Mouse (Mus musculus) CH12.LX (cell line): ENCODE data around the gene Cdk16. TPM values are rescaled to one million over a fixed set of nuclear protein-coding genes. Genes with fewer than 3 reads are reported as not detected.

Source experiments
- DNase-seq: peaks from one replicate; pipeline ENCODE4 v3.0.0-alpha.2; 2013; ENCODE audit errors: extremely low read depth
- H3K27ac ChIP-seq: 2 replicates; pipeline ENCODE4 v1.5.1; 2012; ENCODE audit warnings: low read depth, mild to moderate bottlenecking, control low read depth, moderate library complexity; ENCODE audit not compliant: insufficient read depth
- H3K27me3 ChIP-seq: replicated peaks from 2 replicates; pipeline ENCODE3; 2012; ENCODE audit warnings: inconsistent platforms
- H3K36me3 ChIP-seq, 2 experiments: replicated peaks in 1 of 2; 2 replicates each; pipeline versions ENCODE3 to v1.6.1; 2012; ENCODE audit warnings: inconsistent platforms in 1 of 2, low read length in 1 of 2, mild to moderate bottlenecking in 1 of 2, mixed read lengths in 1 of 2, moderate library complexity in 1 of 2; ENCODE audit not compliant: control insufficient read depth in 1 of 2, insufficient read depth in 1 of 2
- H3K4me1 ChIP-seq, 2 experiments: 2 replicates each; pipeline ENCODE4 v1.6.1; 2012; ENCODE audit warnings: inconsistent platforms in 1 of 2, moderate library complexity in 1 of 2; ENCODE audit not compliant: insufficient read depth in 2 of 2, control insufficient read depth in 1 of 2
- H3K4me2 ChIP-seq: 2 replicates; pipeline ENCODE4 v1.6.1; 2012; ENCODE audit warnings: low read depth, mild to moderate bottlenecking, control low read depth; ENCODE audit not compliant: poor library complexity, insufficient read depth, severe bottlenecking
- H3K4me3 ChIP-seq, 3 experiments: fragments of 150-350 bp in 1 of 3; sonication (generic) in 1 of 3; replicated peaks in 1 of 3; 2 replicates each; pipeline versions ENCODE3 to v1.5.1; 2011 to 2012; ENCODE audit warnings: low read depth in 2 of 3, low read length in 2 of 3, mild to moderate bottlenecking in 2 of 3, moderate library complexity in 2 of 3, control low read depth in 1 of 3, improper control_type of control experiment in 1 of 3, inconsistent platforms in 1 of 3, mixed read lengths in 1 of 3; ENCODE audit not compliant: poor library complexity in 1 of 3
- H3K79me2 ChIP-seq: replicated peaks from 2 replicates; pipeline ENCODE4 v1.6.1; 2012; ENCODE audit warnings: mild to moderate bottlenecking, moderate library complexity; ENCODE audit not compliant: control insufficient read depth, poor library complexity, insufficient read depth, severe bottlenecking; ENCODE audit errors: extremely low read depth
- H3K9ac ChIP-seq: 2 replicates; pipeline ENCODE4 v1.6.1; 2012; ENCODE audit warnings: low read depth, mild to moderate bottlenecking, control low read depth, moderate library complexity; ENCODE audit not compliant: insufficient read depth
- H3K9me3 ChIP-seq: replicated peaks from 2 replicates; pipeline ENCODE3; 2012; ENCODE audit warnings: low read length, inconsistent platforms, mixed read lengths
- BHLHE40 ChIP-seq: IDR thresholded peaks from 2 replicates; pipeline ENCODE4 v1.6.1; 2011; ENCODE audit warnings: mild to moderate bottlenecking, low read depth, low read length, improper control_type of control experiment
- CHD1 ChIP-seq: IDR thresholded peaks from 2 replicates; pipeline ENCODE4 v1.6.1; 2012; ENCODE audit warnings: low read depth, low read length, improper control_type of control experiment, inconsistent platforms
- CHD2 ChIP-seq: IDR thresholded peaks from 2 replicates; pipeline ENCODE4 v1.6.1; 2011; ENCODE audit warnings: low read length, improper control_type of control experiment
- CTCF ChIP-seq, 2 experiments: IDR thresholded peaks in 1 of 2; conservative IDR thresholded peaks in 1 of 2; 2 replicates each; pipeline ENCODE4 v1.5.1; 2011 to 2012; ENCODE audit warnings: low read depth in 2 of 2, low read length in 2 of 2, improper control_type of control experiment in 1 of 2, inconsistent platforms in 1 of 2, mild to moderate bottlenecking in 1 of 2, moderate library complexity in 1 of 2
- E2F4 ChIP-seq: IDR thresholded peaks from 2 replicates; pipeline ENCODE4 v1.6.1; 2011; ENCODE audit warnings: low read depth, low read length, improper control_type of control experiment; ENCODE audit not compliant: insufficient replicate concordance
- ELF1 ChIP-seq: IDR thresholded peaks from 2 replicates; pipeline ENCODE4 v1.6.1; 2014; ENCODE audit warnings: low read depth, mild to moderate bottlenecking, inconsistent platforms, low read length, improper control_type of control experiment
- EP300 ChIP-seq: IDR thresholded peaks from 2 replicates; pipeline ENCODE4 v1.6.1; 2011; ENCODE audit warnings: low read length, improper control_type of control experiment
- GABPA ChIP-seq: IDR thresholded peaks from 2 replicates; pipeline ENCODE4 v1.6.1; 2012; ENCODE audit warnings: low read depth, low read length, improper control_type of control experiment, inconsistent platforms; ENCODE audit not compliant: insufficient replicate concordance
- HCFC1 ChIP-seq: IDR thresholded peaks from 2 replicates; pipeline ENCODE4 v1.6.1; 2012; ENCODE audit warnings: low read depth, mild to moderate bottlenecking, inconsistent platforms, low read length, improper control_type of control experiment
- IRF4 ChIP-seq: IDR thresholded peaks from 2 replicates; pipeline ENCODE4 v1.6.1; 2014; ENCODE audit warnings: low read depth, mild to moderate bottlenecking, inconsistent platforms, low read length, improper control_type of control experiment
- JUND ChIP-seq: conservative IDR thresholded peaks from 2 replicates; pipeline ENCODE4 v1.6.1; 2011; ENCODE audit warnings: low read depth, low read length, improper control_type of control experiment
- KAT2A ChIP-seq: IDR thresholded peaks from 2 replicates; pipeline ENCODE4 v1.6.1; 2012; ENCODE audit warnings: low read length, improper control_type of control experiment, inconsistent platforms; ENCODE audit not compliant: insufficient replicate concordance
- MAX ChIP-seq: IDR thresholded peaks from 2 replicates; pipeline ENCODE4 v1.6.1; 2011; ENCODE audit warnings: low read length, improper control_type of control experiment
- MAZ ChIP-seq: IDR thresholded peaks from 2 replicates; pipeline ENCODE4 v1.6.1; 2012; ENCODE audit warnings: low read depth, mild to moderate bottlenecking, inconsistent platforms, low read length, improper control_type of control experiment, moderate library complexity
- MEF2A ChIP-seq: IDR thresholded peaks from 2 replicates; pipeline ENCODE4 v1.6.1; 2014; ENCODE audit warnings: low read depth, mild to moderate bottlenecking, inconsistent platforms, low read length, improper control_type of control experiment, borderline replicate concordance
- MXI1 ChIP-seq: IDR thresholded peaks from 2 replicates; pipeline ENCODE4 v1.6.1; 2011; ENCODE audit warnings: mild to moderate bottlenecking, low read depth, low read length, improper control_type of control experiment
- MYC ChIP-seq: IDR thresholded peaks from 2 replicates; pipeline ENCODE4 v1.6.1; 2011; ENCODE audit warnings: low read depth, mild to moderate bottlenecking, improper control_type of control experiment, low read length
- PAX5 ChIP-seq: IDR thresholded peaks from 2 replicates; pipeline ENCODE4 v1.6.1; 2012; ENCODE audit warnings: low read length, inconsistent platforms, mixed read lengths
- POLR2A ChIP-seq: IDR thresholded peaks from 2 replicates; pipeline ENCODE4 v1.6.1; 2011; ENCODE audit warnings: low read depth, mild to moderate bottlenecking, improper control_type of control experiment, low read length
- RCOR1 ChIP-seq: conservative IDR thresholded peaks from 2 replicates; pipeline ENCODE4 v1.6.1; 2012; ENCODE audit warnings: low read depth, mild to moderate bottlenecking, inconsistent platforms, low read length, improper control_type of control experiment
- SIN3A ChIP-seq: IDR thresholded peaks from 2 replicates; pipeline ENCODE4 v1.6.1; 2012; ENCODE audit warnings: low read length, improper control_type of control experiment, inconsistent platforms
- SMC3 ChIP-seq: IDR thresholded peaks from 2 replicates; pipeline ENCODE4 v1.6.1; 2011; ENCODE audit warnings: low read depth, low read length, improper control_type of control experiment
- TBP ChIP-seq: conservative IDR thresholded peaks from 2 replicates; pipeline ENCODE4 v1.6.1; 2011; ENCODE audit warnings: low read depth, low read length, improper control_type of control experiment
- TCF12 ChIP-seq: IDR thresholded peaks from 2 replicates; pipeline ENCODE4 v1.6.1; 2014; ENCODE audit warnings: low read depth, mild to moderate bottlenecking, inconsistent platforms, low read length, improper control_type of control experiment
- UBTF ChIP-seq: IDR thresholded peaks from 2 replicates; pipeline ENCODE4 v1.6.1; 2012; ENCODE audit warnings: low read depth, mild to moderate bottlenecking, inconsistent platforms, low read length, improper control_type of control experiment, moderate library complexity
- USF1 ChIP-seq: IDR thresholded peaks from 2 replicates; pipeline ENCODE4 v1.6.1; 2014; ENCODE audit warnings: low read depth, mild to moderate bottlenecking, inconsistent platforms, low read length, improper control_type of control experiment
- USF2 ChIP-seq: conservative IDR thresholded peaks from 2 replicates; pipeline ENCODE4 v1.6.1; 2011; ENCODE audit warnings: low read depth, low read length, improper control_type of control experiment
- ZC3H11A ChIP-seq: IDR thresholded peaks from 2 replicates; pipeline ENCODE4 v1.6.1; 2012; ENCODE audit warnings: low read depth, mild to moderate bottlenecking, inconsistent platforms, low read length, improper control_type of control experiment
- ZKSCAN1 ChIP-seq: IDR thresholded peaks from 2 replicates; pipeline ENCODE4 v1.6.1; 2012; ENCODE audit warnings: low read depth, inconsistent platforms, low read length, improper control_type of control experiment, borderline replicate concordance
- ZMIZ1 ChIP-seq: IDR thresholded peaks from 2 replicates; pipeline ENCODE4 v1.6.1; 2012; ENCODE audit warnings: low read depth, mild to moderate bottlenecking, inconsistent platforms, low read length, improper control_type of control experiment
- ZNF384 ChIP-seq: IDR thresholded peaks from 2 replicates; pipeline ENCODE4 v1.6.1; 2012; ENCODE audit warnings: low read depth, low read length, improper control_type of control experiment, inconsistent platforms
- dilution Hi-C: fragments of 300-500 bp; cut with MboI; formaldehyde crosslinking; loops from 2 replicates; pipeline ENCODE4 v1.14.3; 2020; ENCODE audit warnings: low sequenced_read_pairs; ENCODE audit not compliant: extremely low pct_unique_long_range_greater_than_20kb, extremely low pct_ligation_motif_present
- in situ Hi-C: fragments of 300-500 bp; cut with MboI; formaldehyde crosslinking; loops from 3 replicates; pipeline ENCODE4 v1.14.3; 2019; ENCODE audit warnings: low sequenced_read_pairs, low pct_ligation_motif_present, low pct_unique_long_range_greater_than_20kb, mixed read lengths
- polyA plus RNA-seq: library from polyadenylated mRNA; unstranded; fragments of >175 nt; gene quantifications from 2 replicates; pipeline ENCODE4 v1.2.1, GENCODE M21; 2012; ENCODE audit warnings: low read depth; ENCODE audit not compliant: insufficient read length
- total RNA-seq, 2 experiments: library from RNA; depleted of rRNA; stranded (reverse); fragments of 300-350 nt in 1 of 2; fragments of >200 nt in 1 of 2; gene quantifications; 2 replicates each; pipeline ENCODE4 v1.2.3; 2012 to 2014

Gene Cdk16
- total and polyA plus RNA-seq, 3 experiments: 11.1 to 27.0 (median 18.5) TPM

DNA sequence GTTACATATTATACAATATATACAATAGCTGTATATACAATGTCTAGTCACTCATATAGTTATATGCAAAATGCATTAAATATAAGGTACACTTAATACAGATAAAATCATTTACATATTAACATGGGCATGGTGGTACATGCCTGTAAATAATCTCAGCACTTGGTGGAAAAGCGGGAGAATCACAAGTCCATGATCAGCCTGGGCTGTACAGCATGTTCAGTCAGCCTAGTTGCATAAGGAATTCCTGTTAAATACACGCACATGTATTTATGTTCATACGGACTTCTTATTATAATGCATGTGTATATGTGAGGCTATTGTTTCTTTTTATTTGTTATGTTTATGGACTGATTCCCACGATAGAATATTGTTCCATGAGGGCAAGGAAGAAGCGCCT is 30.2 kb upstream of the Cdk16 start:
- peak; percentile 8 for DNase-seq
- TF ChIP-seq SMC3: no peak
- TF ChIP-seq GABPA: no peak
- no peak for TF ChIP-seq RCOR1
- no peak for TF ChIP-seq ZC3H11A
- no peak for TF ChIP-seq PAX5
- TF ChIP-seq HCFC1: no peak
- no peak for TF ChIP-seq MYC
- TF ChIP-seq IRF4: no peak
- no peak for TF ChIP-seq TBP
- no peak for TF ChIP-seq MEF2A
- Histone ChIP-seq H3K4me1 (peaks cover 0 to 7% of the 10 kb centered on the region in 2 experiments; a peak in 1 of 4 replicates), H3K27me3 (no peaks in the 10 kb centered on the region), H3K9me3 (no peaks in the 10 kb centered on the region), H3K9ac (peak overlapping the region; percentile 33; the same call in 1 of the 2 replicates), H3K4me3 (peak overlapping the region in 2 of 3 experiments; percentile 54 to 63), H3K4me2 (no peak overlapping the region), H3K27ac (no peak overlapping the region), H3K79me2 (no peaks in the 10 kb centered on the region), H3K36me3 (no peaks in the 10 kb centered on the region)
- in situ Hi-C loops (loop anchor here (25.0 kb wide), 1 partner anchor 280 kb away; the partner anchor contains the start of gene Cfp), dilution Hi-C loops (no loop called here)

DNA sequence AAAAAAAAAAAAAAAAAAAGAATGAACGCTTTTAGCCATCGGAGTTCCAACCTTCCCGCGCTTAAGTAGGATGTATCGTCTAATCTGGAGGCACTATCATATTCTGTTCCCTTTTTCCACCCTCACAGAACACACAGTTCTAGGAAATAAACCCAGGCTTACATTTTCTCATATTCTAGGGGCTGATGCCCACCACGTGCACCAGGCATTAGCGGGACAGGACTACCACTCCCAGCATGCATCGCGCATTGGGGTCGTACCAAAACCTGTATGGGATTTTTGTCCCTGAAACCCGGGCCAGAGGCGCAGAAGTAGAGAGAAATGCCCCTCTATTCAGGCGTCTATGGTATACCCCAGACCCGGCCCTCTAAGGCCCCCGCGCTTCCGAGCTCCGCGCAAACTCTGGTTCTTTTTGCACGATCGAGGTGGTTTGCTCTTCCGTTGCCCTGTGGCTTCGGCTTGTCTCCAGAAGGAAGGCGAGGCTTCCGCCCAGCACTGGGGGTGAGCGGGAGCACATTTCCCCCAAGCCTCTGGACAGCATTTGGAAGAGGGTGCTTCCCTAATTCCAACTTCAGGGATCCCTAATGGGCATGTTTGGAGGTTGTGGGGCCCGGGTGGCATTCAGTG is 29.6 kb upstream of the Cdk16 start, which contains the start of gene Uba1:
TSS of gene Uba1 (plus strand) at position 301 of the 627 bp plus-strand sequence.
- in situ Hi-C loops (loop anchor here (25.0 kb wide), 1 partner anchor 279 kb away; the partner anchor contains the start of gene Cfp), dilution Hi-C loops (no loop called here)
- Histone ChIP-seq H3K27ac (peak within 1 kb of the TSS; percentile 50; the same call in 1 of the 2 replicates), H3K9ac (peak within 1 kb of the TSS; percentile 80), H3K27me3 (no peaks in the 10 kb centered on the region), H3K4me3 (peak within 1 kb of the TSS; percentile 58 to 66 (median 63)), H3K4me2 (peak within 1 kb of the TSS; percentile 74; the same call in 1 of the 2 replicates), H3K36me3 (no peaks in the 10 kb centered on the region), H3K79me2 (peaks cover 4% of the 10 kb centered on the region), H3K9me3 (no peaks in the 10 kb centered on the region), H3K4me1 (peaks cover 0 to 7% of the 10 kb centered on the region in 2 experiments; a peak in 1 of 4 replicates)
- peak; percentile 90 for DNase-seq
- TF ChIP-seq EP300 (no peak), JUND (no peak), MXI1 (peak; percentile 98), ELF1 (peak; percentile 70), USF2 (no peak), USF1 (peak; percentile 40), ZNF384 (peak; percentile 89), TBP (peak; percentile 69; the same call in 1 of the 2 replicates), HCFC1 (peak; percentile 96), MYC (peak; percentile 100), SMC3 (no peak), SIN3A (peak; percentile 94), GABPA (no peak), POLR2A (peak; percentile 70), CHD1 (peak; percentile 99), RCOR1 (no peak), TCF12 (peak; percentile 45; the same call in 1 of the 2 replicates), ZMIZ1 (peak; percentile 30; the same call in 1 of the 2 replicates), KAT2A (peak; percentile 83; the same call in 1 of the 2 replicates), MAZ (no peak), E2F4 (peak; percentile 21; the same call in 1 of the 2 replicates), ZKSCAN1 (no peak), UBTF (no peak; the same call in 1 of the 2 replicates), CTCF (conservative IDR thresholded peaks at IDR 0.05 in 1 of 2, IDR thresholded peaks at IDR 0.05 in 1 of 2; ENCODE audit: low read depth in 2 of 2, low read length in 2 of 2) (no peak), BHLHE40 (peak; percentile 70), CHD2 (no peak), MAX (peak; percentile 98)
